Mouse (Mus musculus): ENCODE data around the gene Efcab8. TPM values are rescaled to one million over a fixed set of nuclear protein-coding genes. Genes with fewer than 3 reads are reported as not detected.

The Efcab8 gene
- polyA plus RNA-seq, 1 experiment from 2014 or later: 0.09 TPM

DNA sequence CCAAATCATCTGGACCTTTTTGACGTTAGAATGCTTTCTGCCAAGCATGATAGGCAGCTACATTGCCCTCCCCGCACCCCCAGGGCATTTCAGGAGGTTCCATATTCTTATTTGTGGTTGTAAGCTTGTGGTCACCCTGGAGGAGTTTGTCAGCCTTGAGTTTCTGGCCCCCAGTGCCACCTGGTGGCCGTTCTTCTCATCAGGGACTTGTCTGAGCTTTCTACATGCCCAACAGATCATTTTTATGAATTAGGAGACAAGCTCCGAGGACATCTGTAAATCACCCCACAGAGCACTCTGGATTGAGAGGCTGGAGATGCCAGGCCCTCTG, 71.3 kb downstream of the Efcab8 start:
- Histone ChIP-seq H3K9me3 (ENCODE audit: low read length) (peaks cover 4% of the 10 kb centered on the region; the same call in 1 of the 2 replicates), H3K4me2 (replicated peaks; ENCODE audit: low read depth, low read length) (no peak overlapping the region), H3K4me3 (ENCODE audit: low read length) (no peak overlapping the region), H3K9ac (replicated peaks; ENCODE audit: low read length) (no peak overlapping the region), H3K27me3 (ENCODE audit: insufficient read depth, low read length) (no peaks in the 10 kb centered on the region), H3K27ac (ENCODE audit: low read length) (no peak overlapping the region), H3K4me1 (ENCODE audit: insufficient read depth, low read length) (no peaks in the 10 kb centered on the region), H3K36me3 (ENCODE audit: insufficient read depth, low read length) (no peaks in the 10 kb centered on the region)
- no peak for ATAC-seq (ENCODE audit: low FRiP score, low TSS enrichment)
- 42% methylated on average over 4 of the region's 4 CpGs for WGBS

DNA sequence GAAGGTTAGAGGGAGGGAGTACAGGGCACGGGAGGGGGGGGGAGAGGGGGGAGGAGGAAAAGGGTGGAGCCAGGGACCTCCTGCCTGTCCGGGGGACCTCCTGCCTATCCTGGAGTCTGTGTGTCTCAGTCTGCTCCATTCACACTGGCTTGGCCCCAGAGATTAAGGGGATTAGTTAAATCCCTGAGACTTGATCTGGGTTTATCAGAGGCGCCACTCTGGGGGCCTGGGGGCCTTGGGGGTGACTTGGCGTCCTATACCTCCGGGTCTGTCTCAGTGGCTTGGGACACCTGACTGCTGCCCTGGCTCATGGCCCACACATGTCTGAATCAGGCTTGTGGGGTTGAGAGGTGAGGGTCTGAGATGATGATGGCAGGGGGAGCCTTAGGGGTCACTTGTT, 73.8 kb downstream of the Efcab8 start:
- Histone ChIP-seq H3K9ac (replicated peaks; ENCODE audit: low read length) (no peak overlapping the region), H3K36me3 (ENCODE audit: insufficient read depth, low read length) (no peaks in the 10 kb centered on the region), H3K27me3 (ENCODE audit: insufficient read depth, low read length) (no peaks in the 10 kb centered on the region), H3K9me3 (ENCODE audit: low read length) (peaks cover 4% of the 10 kb centered on the region; the same call in 1 of the 2 replicates), H3K4me3 (ENCODE audit: low read length) (no peak overlapping the region), H3K4me2 (replicated peaks; ENCODE audit: low read depth, low read length) (no peak overlapping the region), H3K27ac (ENCODE audit: low read length) (no peak overlapping the region), H3K4me1 (ENCODE audit: insufficient read depth, low read length) (no peaks in the 10 kb centered on the region)
- 25% methylated on average over 5 of the region's 5 CpGs for WGBS
- no peak for ATAC-seq (ENCODE audit: low FRiP score, low TSS enrichment)

DNA sequence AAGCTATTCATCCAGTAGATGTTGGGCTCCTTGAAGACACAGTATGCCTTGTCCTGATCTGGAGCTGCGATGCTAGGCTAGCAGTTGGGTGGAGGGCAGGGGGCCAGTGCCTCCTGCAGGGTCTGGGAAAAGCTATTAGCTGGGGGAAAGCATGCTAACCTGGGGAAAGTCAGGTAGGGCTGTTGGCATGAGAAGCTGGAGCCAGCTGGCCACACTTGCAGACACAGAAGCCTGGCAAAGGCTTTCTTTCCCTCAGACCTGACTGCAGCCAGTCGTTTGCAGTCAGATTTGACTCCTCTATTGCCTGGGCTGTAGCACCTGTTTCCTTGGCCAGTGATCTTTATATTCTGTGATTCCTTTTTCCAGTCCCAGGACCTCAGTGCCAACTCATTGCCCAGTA, 79.8 kb downstream of the Efcab8 start:
- H3K4me3 ChIP-seq (ENCODE audit: low read length): no peak overlapping the region
- no peak overlapping the region for H3K9ac ChIP-seq (replicated peaks; ENCODE audit: low read length)
- no peak for ATAC-seq (ENCODE audit: low FRiP score, low TSS enrichment)
- no peak overlapping the region for H3K4me2 ChIP-seq (replicated peaks; ENCODE audit: low read depth, low read length)
- no peak overlapping the region for H3K27ac ChIP-seq (ENCODE audit: low read length)
- H3K27me3 ChIP-seq (ENCODE audit: insufficient read depth, low read length): no peaks in the 10 kb centered on the region
- 73% methylated on average over 2 of the region's 2 CpGs for WGBS
- H3K36me3 ChIP-seq (ENCODE audit: insufficient read depth, low read length): no peaks in the 10 kb centered on the region
- H3K9me3 ChIP-seq (ENCODE audit: low read length): no peaks in the 10 kb centered on the region
- no peaks in the 10 kb centered on the region for H3K4me1 ChIP-seq (ENCODE audit: insufficient read depth, low read length)

DNA sequence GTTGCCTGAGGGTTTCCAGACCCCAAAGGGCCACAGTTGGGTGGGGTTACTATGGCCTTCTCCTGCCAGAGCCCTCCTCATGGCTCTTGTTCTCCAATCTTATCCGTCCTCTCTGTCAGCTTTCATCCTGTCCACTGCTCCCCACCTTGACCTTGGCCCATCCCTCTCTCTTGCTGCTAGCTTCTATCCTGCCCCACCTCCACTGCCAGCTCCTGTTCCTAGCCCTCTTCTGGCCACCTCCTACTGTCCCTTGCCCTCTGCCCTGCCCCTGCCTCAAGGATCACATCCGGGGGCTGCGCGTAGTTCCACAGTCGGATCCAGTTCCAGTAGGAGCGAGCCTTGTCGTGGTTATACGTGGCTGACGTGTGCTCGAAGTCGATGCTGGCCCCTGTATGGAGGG, 80.6 kb downstream of the Efcab8 start:
- no peak for ATAC-seq (ENCODE audit: low FRiP score, low TSS enrichment)
- no peaks in the 10 kb centered on the region for H3K9me3 ChIP-seq (ENCODE audit: low read length)
- no peak overlapping the region for H3K27ac ChIP-seq (ENCODE audit: low read length)
- H3K4me2 ChIP-seq (replicated peaks; ENCODE audit: low read depth, low read length): no peak overlapping the region
- no peak overlapping the region for H3K9ac ChIP-seq (replicated peaks; ENCODE audit: low read length)
- no peaks in the 10 kb centered on the region for H3K4me1 ChIP-seq (ENCODE audit: insufficient read depth, low read length)
- no peak overlapping the region for H3K4me3 ChIP-seq (ENCODE audit: low read length)
- no peaks in the 10 kb centered on the region for H3K27me3 ChIP-seq (ENCODE audit: insufficient read depth, low read length)
- WGBS: 59% methylated on average over 11 of the region's 11 CpGs
- no peaks in the 10 kb centered on the region for H3K36me3 ChIP-seq (ENCODE audit: insufficient read depth, low read length)

DNA sequence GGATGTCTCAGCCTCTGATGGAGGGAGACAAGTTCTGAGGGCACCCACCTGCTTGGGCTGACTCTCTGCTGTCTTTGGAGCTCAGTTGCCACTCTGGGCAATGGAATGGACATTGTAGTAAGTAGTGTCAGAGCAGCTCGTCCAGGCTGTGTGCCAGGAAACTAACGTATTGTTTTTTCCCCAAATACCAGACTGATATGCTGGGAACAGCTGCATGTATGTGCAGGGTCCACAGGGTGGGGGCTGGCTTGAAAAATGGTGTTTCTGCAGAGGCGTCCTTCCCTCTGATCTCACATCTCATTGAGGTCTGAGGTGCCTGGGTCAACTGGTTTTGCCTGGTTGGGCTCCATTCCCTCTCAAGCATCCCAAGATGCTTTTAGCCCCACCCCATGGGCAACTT, 81.0 kb downstream of the Efcab8 start:
- no peak overlapping the region for H3K4me3 ChIP-seq (ENCODE audit: low read length)
- H3K27me3 ChIP-seq (ENCODE audit: insufficient read depth, low read length): no peaks in the 10 kb centered on the region
- no peaks in the 10 kb centered on the region for H3K4me1 ChIP-seq (ENCODE audit: insufficient read depth, low read length)
- 55% methylated on average over 3 of the region's 3 CpGs for WGBS
- H3K9me3 ChIP-seq (ENCODE audit: low read length): no peaks in the 10 kb centered on the region
- ATAC-seq (ENCODE audit: low FRiP score, low TSS enrichment): no peak
- no peaks in the 10 kb centered on the region for H3K36me3 ChIP-seq (ENCODE audit: insufficient read depth, low read length)
- H3K9ac ChIP-seq (replicated peaks; ENCODE audit: low read length): no peak overlapping the region
- no peak overlapping the region for H3K27ac ChIP-seq (ENCODE audit: low read length)
- H3K4me2 ChIP-seq (replicated peaks; ENCODE audit: low read depth, low read length): no peak overlapping the region

DNA sequence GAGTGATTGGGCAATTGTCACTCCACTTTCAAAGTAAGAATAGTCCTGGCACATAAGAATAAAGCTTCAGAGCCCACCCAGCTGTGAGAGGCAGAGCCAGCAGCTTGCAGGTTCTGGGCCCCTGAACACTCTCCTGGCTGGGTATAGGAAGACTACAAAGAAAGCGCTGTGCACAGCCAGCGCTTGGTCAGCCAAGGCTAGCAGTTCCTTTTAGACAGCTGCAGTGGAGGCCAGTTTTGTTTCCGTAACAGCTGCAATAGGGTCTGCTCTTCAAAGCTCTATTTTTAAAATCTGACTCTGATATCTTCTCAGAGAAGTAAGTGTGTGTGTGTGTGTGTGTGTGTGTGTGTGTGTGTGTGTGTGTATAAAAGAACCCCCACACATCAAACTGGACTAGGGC, 82.2 kb downstream of the Efcab8 start:
- Histone ChIP-seq H3K27me3 (ENCODE audit: insufficient read depth, low read length) (no peaks in the 10 kb centered on the region), H3K36me3 (ENCODE audit: insufficient read depth, low read length) (no peaks in the 10 kb centered on the region), H3K4me2 (replicated peaks; ENCODE audit: low read depth, low read length) (no peak overlapping the region), H3K9ac (replicated peaks; ENCODE audit: low read length) (no peak overlapping the region), H3K9me3 (ENCODE audit: low read length) (no peaks in the 10 kb centered on the region), H3K27ac (ENCODE audit: low read length) (no peak overlapping the region), H3K4me3 (ENCODE audit: low read length) (no peak overlapping the region), H3K4me1 (ENCODE audit: insufficient read depth, low read length) (no peaks in the 10 kb centered on the region)
- WGBS: 64% methylated on average over 3 of the region's 3 CpGs
- ATAC-seq (ENCODE audit: low FRiP score, low TSS enrichment): no peak

DNA sequence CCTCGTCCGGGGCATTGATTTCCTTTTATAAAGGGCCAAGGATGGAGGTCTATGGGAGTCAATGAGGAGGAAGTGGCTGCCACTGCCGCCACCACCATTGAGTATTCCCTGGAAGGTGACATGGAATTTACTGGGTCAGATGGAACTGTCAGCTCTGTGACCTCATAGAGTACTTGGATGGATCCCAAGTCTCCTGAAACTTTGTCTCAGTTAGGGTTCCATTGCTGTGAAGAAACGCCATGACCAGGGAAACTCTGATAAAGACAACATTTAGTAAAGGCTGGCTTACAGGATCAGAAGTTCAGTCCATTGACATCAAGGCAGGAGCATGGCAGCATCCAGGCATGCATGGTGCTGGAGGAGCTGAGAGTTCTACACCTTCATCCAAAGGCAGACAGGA, 91.3 kb downstream of the Efcab8 start, which contains the start of gene Sun5:
Sun5 (minus strand) TSS at position 101 of the 400 bp plus-strand sequence.
- WGBS: 91% methylated on average over 4 of the region's 4 CpGs
- Histone ChIP-seq H3K27ac (ENCODE audit: low read length) (no peak within 1 kb of the TSS), H3K9ac (replicated peaks; ENCODE audit: low read length) (no peak within 1 kb of the TSS), H3K4me2 (replicated peaks; ENCODE audit: low read depth, low read length) (no peak within 1 kb of the TSS), H3K27me3 (ENCODE audit: insufficient read depth, low read length) (no peaks in the 10 kb centered on the region), H3K36me3 (ENCODE audit: insufficient read depth, low read length) (no peaks in the 10 kb centered on the region), H3K4me3 (ENCODE audit: low read length) (no peak within 1 kb of the TSS), H3K4me1 (ENCODE audit: insufficient read depth, low read length) (no peaks in the 10 kb centered on the region), H3K9me3 (ENCODE audit: low read length) (no peaks in the 10 kb centered on the region)
- ATAC-seq (ENCODE audit: low FRiP score, low TSS enrichment): no peak

DNA sequence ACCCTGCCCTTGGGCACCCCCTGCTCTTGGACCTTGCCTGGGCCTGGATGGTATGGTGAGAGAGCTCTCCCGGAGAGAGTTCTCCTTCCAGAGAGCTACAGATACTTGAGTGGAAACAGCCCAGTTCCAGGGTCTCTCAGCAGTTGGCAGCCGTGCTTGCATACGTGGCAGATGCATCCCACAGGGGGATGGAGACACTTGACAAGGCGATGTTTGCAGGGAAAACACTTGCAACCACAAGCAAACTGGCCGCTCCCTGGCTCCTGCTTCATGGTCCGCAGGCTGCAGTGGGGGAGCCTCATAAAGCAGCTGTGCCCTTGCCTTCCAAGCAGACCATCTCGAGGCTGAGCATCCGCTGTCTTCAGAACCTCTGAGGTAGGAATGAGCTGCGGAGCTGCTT, 95.0 kb downstream of the Efcab8 start, which contains the start of gene Bpifb2:
Bpifb2 (plus strand) TSS at position 301 of the 400 bp plus-strand sequence.
- Histone ChIP-seq H3K4me3 (ENCODE audit: low read length) (no peak within 1 kb of the TSS), H3K9me3 (ENCODE audit: low read length) (no peaks in the 10 kb centered on the region), H3K9ac (replicated peaks; ENCODE audit: low read length) (no peak within 1 kb of the TSS), H3K27me3 (ENCODE audit: insufficient read depth, low read length) (no peaks in the 10 kb centered on the region), H3K36me3 (ENCODE audit: insufficient read depth, low read length) (no peaks in the 10 kb centered on the region), H3K4me1 (ENCODE audit: insufficient read depth, low read length) (no peaks in the 10 kb centered on the region), H3K4me2 (replicated peaks; ENCODE audit: low read depth, low read length) (no peak within 1 kb of the TSS), H3K27ac (ENCODE audit: low read length) (no peak within 1 kb of the TSS)
- ATAC-seq (ENCODE audit: low FRiP score, low TSS enrichment): no peak
- WGBS: 66% methylated on average over 9 of the region's 9 CpGs

Other genes with a start within 250 kb of the Efcab8 start
- 13.8 and 17.1 TPM in 2 replicates for gene Nol4l, start 250.0 kb upstream of the Efcab8 start, polyA plus RNA-seq (2015; fragmentation: Nextera tagmentation; extraction: Ambion mirVana)
- gene Commd7, start 147.2 kb upstream of the Efcab8 start, polyA plus RNA-seq (2015; fragmentation: Nextera tagmentation; extraction: Ambion mirVana): 84.2 and 87.4 TPM in 2 replicates
- gene Dnmt3b, start 130.5 kb upstream of the Efcab8 start, polyA plus RNA-seq (2015; fragmentation: Nextera tagmentation; extraction: Ambion mirVana): 17.3 and 18.1 TPM in 2 replicates
- gene Dnmt3c, start 83.3 kb upstream of the Efcab8 start, polyA plus RNA-seq (2015; fragmentation: Nextera tagmentation; extraction: Ambion mirVana): not detected in 2 replicates
- gene Mapre1, start 38.7 kb upstream of the Efcab8 start, polyA plus RNA-seq (2015; fragmentation: Nextera tagmentation; extraction: Ambion mirVana): 226 and 228 TPM in 2 replicates
- not detected in 2 replicates for gene Sun5, start 91.2 kb downstream of the Efcab8 start, polyA plus RNA-seq (2015; fragmentation: Nextera tagmentation; extraction: Ambion mirVana)
- gene Bpifb2, start 95.1 kb downstream of the Efcab8 start, polyA plus RNA-seq (2015; fragmentation: Nextera tagmentation; extraction: Ambion mirVana): not detected in 2 replicates
- gene Bpifb6, start 120.5 kb downstream of the Efcab8 start, polyA plus RNA-seq (2015; fragmentation: Nextera tagmentation; extraction: Ambion mirVana): not detected in 2 replicates
- gene Bpifb3, start 138.3 kb downstream of the Efcab8 start, polyA plus RNA-seq (2015; fragmentation: Nextera tagmentation; extraction: Ambion mirVana): not detected in 2 replicates
- gene Bpifb4, start 158.3 kb downstream of the Efcab8 start, polyA plus RNA-seq (2015; fragmentation: Nextera tagmentation; extraction: Ambion mirVana): not detected in 2 replicates
- gene Bpifa6, start 195.0 kb downstream of the Efcab8 start, polyA plus RNA-seq (2015; fragmentation: Nextera tagmentation; extraction: Ambion mirVana): not detected in 2 replicates
- gene Bpifa2, start 228.3 kb downstream of the Efcab8 start, polyA plus RNA-seq (2015; fragmentation: Nextera tagmentation; extraction: Ambion mirVana): not detected in 2 replicates

Data from kidney, embryonic 16.5 days (tissue).